Mouse (Mus musculus) forebrain, embryonic 15.5 days (tissue): ENCODE data around the gene Fbxl14. TPM values are rescaled to one million over a fixed set of nuclear protein-coding genes. Genes with fewer than 3 reads are reported as not detected.
"Not testable (repeated sequence)": the region's sequence is repeated elsewhere in the genome, so short reads cannot be mapped to it uniquely, and the experiment has no call there.

Experiments used
- ATAC-seq: fragments of 200-750 bp; cut with Nextera tagmentation; replicated peaks from 2 replicates; pipeline ENCODE4 v1.8.0; 2017; ENCODE audit warnings: mild to moderate bottlenecking, moderate TSS enrichment, moderate library complexity
- H3K27ac ChIP-seq: fragments of 300-500 bp; sonication (generic); replicated peaks from 2 replicates; pipeline ENCODE4 v1.5.1; 2015; ENCODE audit warnings: mild to moderate bottlenecking, inconsistent platforms
- H3K27me3 ChIP-seq: fragments of 300-500 bp; sonication (generic); 2 replicates; pipeline ENCODE4 v1.6.1; 2015; ENCODE audit warnings: inconsistent platforms
- H3K36me3 ChIP-seq: fragments of 300-500 bp; sonication (generic); 2 replicates; pipeline ENCODE4 v1.6.1; 2015; ENCODE audit warnings: mild to moderate bottlenecking, inconsistent platforms
- H3K4me1 ChIP-seq: fragments of 300-500 bp; sonication (generic); 2 replicates; pipeline ENCODE4 v1.6.1; 2015; ENCODE audit warnings: inconsistent platforms
- H3K4me2 ChIP-seq: fragments of 300-500 bp; sonication (generic); replicated peaks from 2 replicates; pipeline ENCODE4 v1.6.1; 2015; ENCODE audit warnings: mild to moderate bottlenecking, inconsistent platforms
- H3K4me3 ChIP-seq: fragments of 300-500 bp; sonication (generic); 2 replicates; pipeline ENCODE4 v1.5.1; 2015; ENCODE audit warnings: mild to moderate bottlenecking, inconsistent platforms
- H3K9ac ChIP-seq: fragments of 300-500 bp; sonication (generic); replicated peaks from 2 replicates; pipeline ENCODE4 v1.6.1; 2015; ENCODE audit warnings: mild to moderate bottlenecking, inconsistent platforms
- H3K9me3 ChIP-seq: fragments of 300-500 bp; sonication (generic); 2 replicates; pipeline ENCODE4 v1.6.1; 2016; ENCODE audit warnings: inconsistent platforms
- WGBS: fragments of 180-500 bp; shearing (Covaris S2); methylation state at CpG from one replicate; pipeline ENCODE4 v1.1.7; 2015; ENCODE audit warnings: mixed read lengths; 5-methylcytosine and 5-hydroxymethylcytosine counted together
- polyA plus RNA-seq: library from polyadenylated mRNA; unstranded; fragments of >200 nt; fragmentation: Nextera tagmentation; extraction: Ambion mirVana; gene quantifications from 2 replicates; pipeline ENCODE4 v1.2.1, GENCODE M21; 2015

Gene Fbxl14
- polyA plus RNA-seq = 3.7 and 4.0 TPM in 2 replicates

GRCm38 (mm10) chr6:119479343-119479875 lies at the start of gene Fbxl14:
Fbxl14 (plus strand) TSS chr6:119479668.
- Histone ChIP-seq H3K4me3 (peak within 1 kb of the TSS; percentile 69), H3K27me3 (no peaks in the 10 kb centered on the region), H3K36me3 (0 out of 2 replicates have a peak, but pooled peaks cover 1% of the 10 kb centered on the region), H3K27ac (peak within 1 kb of the TSS; percentile 100), H3K9ac (peak within 1 kb of the TSS; percentile 95), H3K4me2 (peak within 1 kb of the TSS; percentile 95), H3K4me1 (peaks cover 33% of the 10 kb centered on the region), H3K9me3 (no peaks in the 10 kb centered on the region)
- ATAC-seq = peak; percentile 88
- under 1% methylated on average over 72 of the region's 101 CpGs for WGBS

- H3K27ac ChIP-seq = no peak overlapping the region
- no peaks in the 10 kb centered on the region for H3K27me3 ChIP-seq
- H3K36me3 ChIP-seq = no peaks in the 10 kb centered on the region
- H3K9ac ChIP-seq = no peak overlapping the region
- H3K4me1 ChIP-seq = no peaks in the 10 kb centered on the region
- H3K9me3 ChIP-seq = no peaks in the 10 kb centered on the region
- H3K4me2 ChIP-seq = no peak overlapping the region
- H3K4me3 ChIP-seq = no peak overlapping the region
- no peak for ATAC-seq
- WGBS = 66% methylated on average over 2 of the region's 2 CpGs
Observed at GRCm38 (mm10) chr6:119430508-119430907, 49.0 kb upstream of the Fbxl14 start.

GRCm38 (mm10) chr6:119431751-119432324 lies 47.6 kb upstream of the Fbxl14 start:
- Histone ChIP-seq H3K9ac (no peak overlapping the region), H3K36me3 (no peaks in the 10 kb centered on the region), H3K9me3 (no peaks in the 10 kb centered on the region), H3K4me2 (no peak overlapping the region), H3K27me3 (no peaks in the 10 kb centered on the region), H3K4me1 (no peaks in the 10 kb centered on the region), H3K27ac (no peak overlapping the region), H3K4me3 (no peak overlapping the region)
- no peak for ATAC-seq
- WGBS = 90% methylated on average over 6 of the region's 6 CpGs

- WGBS = 90% methylated on average over 4 of the region's 4 CpGs
- no peaks in the 10 kb centered on the region for H3K36me3 ChIP-seq
- H3K4me3 ChIP-seq = no peak overlapping the region
- no peak overlapping the region for H3K9ac ChIP-seq
- H3K27me3 ChIP-seq = no peaks in the 10 kb centered on the region
- no peak overlapping the region for H3K4me2 ChIP-seq
- 0 out of 2 replicates have a peak, but pooled peaks cover 4% of the 10 kb centered on the region for H3K4me1 ChIP-seq
- no peaks in the 10 kb centered on the region for H3K9me3 ChIP-seq
- ATAC-seq = no peak
- no peak overlapping the region for H3K27ac ChIP-seq
Observed at GRCm38 (mm10) chr6:119434394-119434793, 45.1 kb upstream of the Fbxl14 start.

- Histone ChIP-seq H3K36me3 (no peaks in the 10 kb centered on the region), H3K4me2 (no peak overlapping the region), H3K27ac (no peak overlapping the region), H3K9ac (no peak overlapping the region), H3K4me3 (no peak overlapping the region), H3K4me1 (0 out of 2 replicates have a peak, but pooled peaks cover 4% of the 10 kb centered on the region), H3K9me3 (no peaks in the 10 kb centered on the region), H3K27me3 (no peaks in the 10 kb centered on the region)
- no peak for ATAC-seq
- WGBS = 55% methylated on average over 8 of the region's 8 CpGs
Observed at GRCm38 (mm10) chr6:119437894-119438761, 41.3 kb upstream of the Fbxl14 start.

GRCm38 (mm10) chr6:119442729-119443128 lies 36.7 kb upstream of the Fbxl14 start:
- H3K36me3 ChIP-seq, H3K27ac ChIP-seq, H3K4me1 ChIP-seq, H3K4me3 ChIP-seq, ATAC-seq, H3K9me3 ChIP-seq, H3K4me2 ChIP-seq, H3K27me3 ChIP-seq, H3K9ac ChIP-seq: not testable (repeated sequence)
- 88% methylated on average over 5 of the region's 5 CpGs for WGBS

GRCm38 (mm10) chr6:119443742-119444645 lies 35.5 kb upstream of the Fbxl14 start:
- peaks cover 14% of the 10 kb centered on the region for H3K4me1 ChIP-seq
- no peaks in the 10 kb centered on the region for H3K9me3 ChIP-seq
- no peaks in the 10 kb centered on the region for H3K27me3 ChIP-seq
- no peak overlapping the region for H3K4me3 ChIP-seq
- no peaks in the 10 kb centered on the region for H3K36me3 ChIP-seq
- H3K9ac ChIP-seq = no peak overlapping the region
- WGBS = 48% methylated on average over 12 of the region's 12 CpGs
- H3K4me2 ChIP-seq = no peak overlapping the region
- ATAC-seq = peak; percentile 67
- no peak overlapping the region for H3K27ac ChIP-seq

GRCm38 (mm10) chr6:119445671-119446607 lies 33.5 kb upstream of the Fbxl14 start:
- Histone ChIP-seq H3K4me3 (no peak overlapping the region), H3K36me3 (no peaks in the 10 kb centered on the region), H3K27ac (no peak overlapping the region), H3K27me3 (no peaks in the 10 kb centered on the region), H3K4me2 (no peak overlapping the region), H3K9me3 (no peaks in the 10 kb centered on the region), H3K4me1 (peaks cover 26% of the 10 kb centered on the region), H3K9ac (no peak overlapping the region)
- no peak for ATAC-seq
- 79% methylated on average over 11 of the region's 11 CpGs for WGBS

GRCm38 (mm10) chr6:119448321-119449059 lies 31.0 kb upstream of the Fbxl14 start:
- peak overlapping the region; percentile 51 for H3K4me2 ChIP-seq
- no peak for ATAC-seq
- no peak overlapping the region for H3K27ac ChIP-seq
- H3K9me3 ChIP-seq = no peaks in the 10 kb centered on the region
- H3K4me1 ChIP-seq = peaks cover 40% of the 10 kb centered on the region
- H3K9ac ChIP-seq = peak overlapping the region; percentile 37
- H3K4me3 ChIP-seq = peak overlapping the region; percentile 30
- no peaks in the 10 kb centered on the region for H3K27me3 ChIP-seq
- WGBS = 11% methylated on average over 18 of the region's 18 CpGs
- H3K36me3 ChIP-seq = no peaks in the 10 kb centered on the region

GRCm38 (mm10) chr6:119449060-119449499 lies 30.4 kb upstream of the Fbxl14 start:
- H3K36me3 ChIP-seq = no peaks in the 10 kb centered on the region
- peak overlapping the region; percentile 37 for H3K9ac ChIP-seq
- no peak for ATAC-seq

More at GRCm38 (mm10) chr6:119449060-119449499, 30.4 kb upstream of the Fbxl14 start:
- peak overlapping the region; percentile 51 for H3K4me2 ChIP-seq
- H3K9me3 ChIP-seq = no peaks in the 10 kb centered on the region
- H3K27me3 ChIP-seq = no peaks in the 10 kb centered on the region
- peaks cover 35% of the 10 kb centered on the region for H3K4me1 ChIP-seq
- H3K27ac ChIP-seq = no peak overlapping the region
- H3K4me3 ChIP-seq = peak overlapping the region; percentile 30
- 5% methylated on average over 18 of the region's 23 CpGs for WGBS
